Mouse (Mus musculus) heart, postnatal 0 days (tissue): ENCODE results near the gene Tnnt2.

ENCODE experiments used
- CTCF ChIP-seq: IDR thresholded peaks from 2 replicates; pipeline ENCODE4 v1.5.1; 2016; ENCODE audit warnings: antibody characterized with exemption, control low read depth, low read depth
- EP300 ChIP-seq: IDR thresholded peaks from 2 replicates; pipeline ENCODE4 v1.6.1; 2016; ENCODE audit warnings: antibody characterized with exemption, low read depth

DNA sequence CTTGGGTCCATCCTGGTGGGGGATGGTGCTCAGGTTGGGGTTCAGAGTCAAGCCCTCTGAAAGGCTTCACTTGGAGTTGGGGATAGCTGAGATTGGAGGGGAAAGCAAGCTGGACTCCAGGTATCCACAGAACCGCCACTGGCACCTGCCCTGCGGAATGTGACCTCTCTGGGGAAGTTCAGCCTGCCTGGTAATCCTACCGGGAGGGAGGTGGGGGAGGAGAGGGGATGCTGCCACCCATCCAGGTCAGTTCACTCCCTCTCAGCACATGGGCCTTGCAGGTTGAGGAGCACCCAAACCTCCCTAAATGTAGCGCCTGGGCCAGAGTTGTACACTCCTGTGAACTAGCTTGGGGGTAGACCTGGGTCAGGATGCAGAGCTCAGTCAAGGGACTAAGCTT is 19.9 kb downstream of the Tnnt2 start:
- TF ChIP-seq EP300 (peak; percentile 52), CTCF (no peak)
